Mouse (Mus musculus) E14TG2a.4 (cell line): ENCODE measurements at regions not wholly inside any gene's neighbourhood (a gene's known extent, or its start where the extent isn't known, plus 50 kb on each side); places are given as distances from the start of the nearest gene placed in this dataset.
A peak's percentile ranks its signal among the peaks of the same experiment; 100 is the strongest.

Experiments
- H3K27me3 ChIP-seq: 2 replicates; pipeline ENCODE4 v1.6.1; 2014; ENCODE audit warnings: low read length, control low read depth; ENCODE audit not compliant: insufficient read depth
- H3K36me3 ChIP-seq: 2 replicates; pipeline ENCODE4 v1.6.1; 2014; ENCODE audit warnings: low read length, control low read depth; ENCODE audit not compliant: insufficient read depth
- H3K4me1 ChIP-seq: replicated peaks from 2 replicates; pipeline ENCODE4 v1.6.1; 2014; ENCODE audit warnings: low read depth, low read length, control low read depth
- H3K4me3 ChIP-seq: replicated peaks from 2 replicates; pipeline ENCODE4 v1.5.1; 2014; ENCODE audit warnings: mild to moderate bottlenecking, low read length
- H3K9me3 ChIP-seq: 2 replicates; pipeline ENCODE4 v1.6.1; 2014; ENCODE audit warnings: low read length, control low read depth
- CTCF ChIP-seq: conservative IDR thresholded peaks from 2 replicates; pipeline ENCODE4 v1.5.1; 2014; ENCODE audit warnings: low read length
- NANOG ChIP-seq: IDR thresholded peaks from 2 replicates; pipeline ENCODE4 v1.6.1; 2014; ENCODE audit warnings: borderline replicate concordance, low read length, mixed read lengths
- POU5F1 ChIP-seq: IDR thresholded peaks from 2 replicates; pipeline ENCODE4 v1.6.1; 2014; ENCODE audit warnings: low read length, borderline replicate concordance

- H3K27me3 ChIP-seq = no peaks in the 10 kb centered on the region
- no peaks in the 10 kb centered on the region for H3K36me3 ChIP-seq
- no peaks in the 10 kb centered on the region for H3K4me1 ChIP-seq
- TF ChIP-seq POU5F1 (no peak), CTCF (no peak), NANOG (no peak)
- H3K4me3 ChIP-seq = no peak overlapping the region
- no peaks in the 10 kb centered on the region for H3K9me3 ChIP-seq
Observed at GRCm38 (mm10) chr7:82047456-82047855, 55.4 kb upstream of the Bnc1 start.

- no peak for TF ChIP-seq CTCF
- no peak for TF ChIP-seq POU5F1
- no peak for TF ChIP-seq NANOG
- no peaks in the 10 kb centered on the region for H3K36me3 ChIP-seq
- H3K9me3 ChIP-seq = no peaks in the 10 kb centered on the region
- H3K4me3 ChIP-seq = no peak overlapping the region
- H3K4me1 ChIP-seq = peaks cover 8% of the 10 kb centered on the region
- peaks cover 2% of the 10 kb centered on the region; the same call in 1 of the 2 replicates for H3K27me3 ChIP-seq
Observed at GRCm38 (mm10) chr7:82053411-82053810, 61.3 kb upstream of the Bnc1 start.

GRCm38 (mm10) chr7:82056551-82057230 is 64.6 kb upstream of the Bnc1 start:
- H3K36me3 ChIP-seq = no peaks in the 10 kb centered on the region
- H3K4me3 ChIP-seq = peak overlapping the region; percentile 39; the same call in 1 of the 2 replicates
- peaks cover 2% of the 10 kb centered on the region; the same call in 1 of the 2 replicates for H3K27me3 ChIP-seq
- peaks cover 8% of the 10 kb centered on the region for H3K4me1 ChIP-seq
- no peak for TF ChIP-seq CTCF
- TF ChIP-seq NANOG = no peak
- no peak for TF ChIP-seq POU5F1
- H3K9me3 ChIP-seq = no peaks in the 10 kb centered on the region

- TF ChIP-seq CTCF (no peak), POU5F1 (no peak), NANOG (no peak)
- Histone ChIP-seq H3K27me3 (peaks cover 9% of the 10 kb centered on the region; the same call in 1 of the 2 replicates), H3K4me3 (no peak overlapping the region), H3K9me3 (no peaks in the 10 kb centered on the region), H3K4me1 (no peaks in the 10 kb centered on the region), H3K36me3 (no peaks in the 10 kb centered on the region)
Observed at GRCm38 (mm10) chr7:82063407-82063806, 71.3 kb upstream of the Bnc1 start.

- Histone ChIP-seq H3K27me3 (no peaks in the 10 kb centered on the region; the same call in 1 of the 2 replicates), H3K9me3 (no peaks in the 10 kb centered on the region), H3K4me1 (peaks cover 12% of the 10 kb centered on the region), H3K4me3 (no peak overlapping the region), H3K36me3 (no peaks in the 10 kb centered on the region)
- TF ChIP-seq NANOG = no peak
- no peak for TF ChIP-seq POU5F1
- no peak for TF ChIP-seq CTCF
Observed at GRCm38 (mm10) chr7:82069629-82070450, 77.7 kb upstream of the Bnc1 start.

- Histone ChIP-seq H3K36me3 (no peaks in the 10 kb centered on the region), H3K4me3 (peak overlapping the region; percentile 32), H3K9me3 (no peaks in the 10 kb centered on the region), H3K27me3 (no peaks in the 10 kb centered on the region; the same call in none of the 2 replicates), H3K4me1 (peaks cover 12% of the 10 kb centered on the region)
- TF ChIP-seq POU5F1 (no peak), NANOG (no peak), CTCF (no peak)
Observed at GRCm38 (mm10) chr7:82070946-82071727, 79.0 kb upstream of the Bnc1 start.

GRCm38 (mm10) chr7:82075359-82075758 is 83.3 kb upstream of the Bnc1 start:
- no peak overlapping the region for H3K4me3 ChIP-seq
- peaks cover 19% of the 10 kb centered on the region for H3K9me3 ChIP-seq
- TF ChIP-seq CTCF (no peak), POU5F1 (no peak)
- no peaks in the 10 kb centered on the region; the same call in none of the 2 replicates for H3K27me3 ChIP-seq
- peaks cover 7% of the 10 kb centered on the region for H3K4me1 ChIP-seq
- H3K36me3 ChIP-seq = no peaks in the 10 kb centered on the region

- TF ChIP-seq NANOG (no peak), POU5F1 (no peak), CTCF (no peak)
- Histone ChIP-seq H3K9me3 (peaks cover 26% of the 10 kb centered on the region), H3K4me3 (no peak overlapping the region), H3K4me1 (peaks cover 31% of the 10 kb centered on the region), H3K27me3 (no peaks in the 10 kb centered on the region), H3K36me3 (no peaks in the 10 kb centered on the region)
Observed at GRCm38 (mm10) chr7:82081851-82082250, 89.8 kb upstream of the Bnc1 start.
